Mouse (Mus musculus): ENCODE measurements around the gene Ralgps1.

Ralgps1 gene

GRCm38 (mm10) chr2:33321641-33322040, 49.6 kb downstream of the Ralgps1 start:
- no peak for DNase-seq (ENCODE audit: low read depth, low spot score)

- DNase-seq (ENCODE audit: low read depth, low spot score): no peak
Measured at GRCm38 (mm10) chr2:33321031-33321430, 50.3 kb downstream of the Ralgps1 start.

- DNase-seq (ENCODE audit: low read depth, low spot score): no peak
Measured at GRCm38 (mm10) chr2:33320568-33320967, 50.7 kb downstream of the Ralgps1 start.

GRCm38 (mm10) chr2:33319934-33320333, 51.4 kb downstream of the Ralgps1 start:
- DNase-seq (ENCODE audit: low read depth, low spot score): no peak

- DNase-seq (ENCODE audit: low read depth, low spot score): no peak
Measured at GRCm38 (mm10) chr2:33319455-33319854, 51.8 kb downstream of the Ralgps1 start.

GRCm38 (mm10) chr2:33318491-33318964, 52.8 kb downstream of the Ralgps1 start:
- DNase-seq (ENCODE audit: low read depth, low spot score): peak; percentile 72

GRCm38 (mm10) chr2:33316516-33316915, 54.8 kb downstream of the Ralgps1 start:
- no peak for DNase-seq (ENCODE audit: low read depth, low spot score)

- DNase-seq (ENCODE audit: low read depth, low spot score): no peak
Measured at GRCm38 (mm10) chr2:33316063-33316405, 55.3 kb downstream of the Ralgps1 start.

GRCm38 (mm10) chr2:33315233-33316062, 55.8 kb downstream of the Ralgps1 start:
- DNase-seq (ENCODE audit: low read depth, low spot score): peak; percentile 60

GRCm38 (mm10) chr2:33309426-33309825, 61.9 kb downstream of the Ralgps1 start:
- DNase-seq (ENCODE audit: low read depth, low spot score): no peak

GRCm38 (mm10) chr2:33306565-33306964, 64.7 kb downstream of the Ralgps1 start:
- DNase-seq (ENCODE audit: low read depth, low spot score): no peak

GRCm38 (mm10) chr2:33303416-33303947, 67.8 kb downstream of the Ralgps1 start:
- DNase-seq (ENCODE audit: low read depth, low spot score): no peak

- no peak for DNase-seq (ENCODE audit: low read depth, low spot score)
Measured at GRCm38 (mm10) chr2:33302828-33303227, 68.5 kb downstream of the Ralgps1 start.

GRCm38 (mm10) chr2:33302405-33302804, 68.9 kb downstream of the Ralgps1 start:
- no peak for DNase-seq (ENCODE audit: low read depth, low spot score)

- DNase-seq (ENCODE audit: low read depth, low spot score): no peak
Measured at GRCm38 (mm10) chr2:33300371-33301046, 70.8 kb downstream of the Ralgps1 start.

GRCm38 (mm10) chr2:33298928-33299327, 72.4 kb downstream of the Ralgps1 start:
- no peak for DNase-seq (ENCODE audit: low read depth, low spot score)

- no peak for DNase-seq (ENCODE audit: low read depth, low spot score)
Measured at GRCm38 (mm10) chr2:33295115-33295514, 76.2 kb downstream of the Ralgps1 start.

- DNase-seq (ENCODE audit: low read depth, low spot score): no peak
Measured at GRCm38 (mm10) chr2:33292057-33292456, 79.2 kb downstream of the Ralgps1 start.

GRCm38 (mm10) chr2:33290491-33290890, 80.8 kb downstream of the Ralgps1 start:
- DNase-seq (ENCODE audit: low read depth, low spot score): no peak

- no peak for DNase-seq (ENCODE audit: low read depth, low spot score)
Measured at GRCm38 (mm10) chr2:33288837-33289236, 82.4 kb downstream of the Ralgps1 start.

GRCm38 (mm10) chr2:33283674-33284073, 87.6 kb downstream of the Ralgps1 start:
- DNase-seq (ENCODE audit: low read depth, low spot score): no peak

GRCm38 (mm10) chr2:33282877-33283276, 88.4 kb downstream of the Ralgps1 start:
- no peak for DNase-seq (ENCODE audit: low read depth, low spot score)

- DNase-seq (ENCODE audit: low read depth, low spot score): no peak
Measured at GRCm38 (mm10) chr2:33281807-33282206, 89.5 kb downstream of the Ralgps1 start.

Measured in telencephalon, adult 2 months (tissue).